Mouse (Mus musculus): ENCODE results near the gene Npdc1.
A peak's percentile ranks its signal among the peaks of the same experiment; 100 is the strongest.

Gene Npdc1

GRCm38 (mm10) chr2:25430395-25431233 is 31.5 kb downstream of the Npdc1 start:
- DNase-seq, result peak; percentile 79

- DNase-seq, result no peak
Measured at GRCm38 (mm10) chr2:25431308-25431855, 32.2 kb downstream of the Npdc1 start.

- DNase-seq, result no peak
Measured at GRCm38 (mm10) chr2:25432326-25433098, 33.4 kb downstream of the Npdc1 start.

GRCm38 (mm10) chr2:25433101-25433500 is 34.0 kb downstream of the Npdc1 start:
- no peak for DNase-seq

GRCm38 (mm10) chr2:25434292-25434691 is 35.1 kb downstream of the Npdc1 start:
- DNase-seq, result no peak

- no peak for DNase-seq
Measured at GRCm38 (mm10) chr2:25436286-25436820, 37.2 kb downstream of the Npdc1 start.

GRCm38 (mm10) chr2:25441067-25441466 is 41.9 kb downstream of the Npdc1 start:
- DNase-seq, result no peak

GRCm38 (mm10) chr2:25442682-25443081 is 43.5 kb downstream of the Npdc1 start:
- DNase-seq, result no peak

- DNase-seq, result no peak
Measured at GRCm38 (mm10) chr2:25450853-25451647, 51.9 kb downstream of the Npdc1 start.

- DNase-seq, result no peak
Measured at GRCm38 (mm10) chr2:25452951-25453350, 53.8 kb downstream of the Npdc1 start.

- no peak for DNase-seq
Measured at GRCm38 (mm10) chr2:25456205-25456953, 57.2 kb downstream of the Npdc1 start, which contains the start of gene Clic3. TSS of gene Clic3 (plus strand) at chr2:25456838.

GRCm38 (mm10) chr2:25457022-25457896 is 58.1 kb downstream of the Npdc1 start:
- no peak for DNase-seq

- no peak for DNase-seq
Measured at GRCm38 (mm10) chr2:25458911-25459310, 59.8 kb downstream of the Npdc1 start.
